Mouse (Mus musculus): Measurements from ENCODE around the gene Zfp64.

DNA sequence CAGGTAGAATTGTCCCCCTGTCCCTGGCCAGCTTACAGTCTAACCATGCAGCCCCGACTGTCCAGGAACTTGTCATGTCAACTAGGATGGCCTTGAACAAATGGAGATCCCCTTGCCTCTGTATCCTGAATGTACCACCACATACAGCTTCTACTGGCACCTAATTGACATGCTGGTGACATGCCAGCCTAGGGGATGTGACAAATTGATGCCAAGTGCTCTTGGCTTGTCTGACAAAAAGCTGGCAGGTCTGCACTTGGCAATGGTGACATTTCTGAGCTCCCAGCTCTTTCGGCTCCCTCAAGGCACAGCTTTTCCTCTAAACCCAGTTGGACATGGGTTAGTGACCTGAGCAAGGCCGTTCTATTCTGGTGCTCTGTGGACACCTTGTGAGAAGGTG is 106.8 kb downstream of the Zfp64 start:
- TF ChIP-seq CTCF (IDR thresholded peaks at IDR 0.05; ENCODE audit: extremely low read depth, insufficient read depth, insufficient read length, insufficient replicate concordance) (no peak), POLR2A (IDR thresholded peaks at IDR 0.05; ENCODE audit: low read depth, low read length) (no peak)

All from spleen, adult 2 months (tissue).